Comparison of ENCODE assay signal across 8 mouse cellular contexts in the genomic region with DNA sequence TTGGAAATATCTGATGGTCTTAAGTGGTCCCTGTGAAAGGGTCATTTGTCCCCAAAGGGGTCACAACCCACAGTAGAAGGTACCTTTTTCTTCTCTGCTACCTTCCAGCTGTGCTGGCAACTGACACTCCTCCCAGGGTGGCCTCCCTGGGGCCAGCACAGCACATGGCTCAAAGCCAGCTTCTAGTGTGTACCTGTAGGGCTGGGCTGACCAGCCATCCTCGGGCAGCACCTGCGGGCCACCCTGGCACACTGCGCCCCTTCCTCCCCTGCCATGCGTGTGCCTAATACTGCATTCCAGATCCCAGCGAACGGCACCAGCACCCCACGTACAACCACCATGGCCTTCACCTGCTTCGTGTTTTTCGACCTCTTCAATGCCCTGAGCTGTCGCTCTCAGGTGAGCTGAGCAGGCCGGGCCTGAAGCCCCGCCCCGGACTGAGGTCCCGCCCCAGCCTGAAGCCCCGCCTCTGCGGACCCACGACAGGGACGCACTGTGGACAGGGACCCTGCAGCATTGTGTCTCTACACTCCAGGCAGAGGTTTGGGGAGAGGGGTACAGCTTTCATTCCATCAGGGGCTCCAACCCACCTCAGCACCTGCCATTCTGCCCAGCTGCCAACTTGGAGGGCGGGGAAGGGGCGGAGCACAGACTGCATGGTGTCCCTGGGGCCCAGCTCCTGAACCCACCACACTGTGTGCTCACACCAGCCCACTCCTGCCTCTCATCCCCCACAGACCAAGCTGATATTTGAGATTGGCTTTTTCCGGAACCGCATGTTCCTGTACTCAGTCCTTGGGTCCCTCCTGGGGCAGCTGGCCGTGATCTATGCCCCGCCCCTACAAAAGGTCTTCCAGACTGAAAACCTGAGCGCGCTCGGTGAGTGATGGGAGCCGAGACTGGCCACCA. TPM values are rescaled to one million over a fixed set of nuclear protein-coding genes. Genes with fewer than 3 reads are reported as not detected.
A peak's percentile ranks its signal among the peaks of the same experiment; 100 is the strongest.
DNase-seq lines count a peak whose midpoint lies in the region; ATAC-seq and TF ChIP-seq lines count a peak whose summit lies in the region.

No protein-coding gene starts in this region.

- no peaks in the 10 kb centered on the region for H3K27me3 ChIP-seq in hindbrain, embryonic 15.5 days
- H3K27me3 ChIP-seq in liver, embryonic 13.5 days: no peaks in the 10 kb centered on the region
- H3K27me3 ChIP-seq in neural tube, embryonic 13.5 days: no peaks in the 10 kb centered on the region

- H3K4me1 ChIP-seq in bone marrow, adult 2 months (ENCODE audit: control insufficient read depth, insufficient read depth, low read length): peaks cover 4% of the 10 kb centered on the region; the same call in 1 of the 2 replicates
- H3K4me1 ChIP-seq in hindbrain, embryonic 15.5 days (replicated peaks): peaks cover 14% of the 10 kb centered on the region
- H3K4me1 ChIP-seq in liver, embryonic 13.5 days (replicated peaks): peaks cover 18% of the 10 kb centered on the region
- H3K4me1 ChIP-seq in neural tube, embryonic 13.5 days (replicated peaks): peaks cover 25% of the 10 kb centered on the region

- TF ChIP-seq POLR2A in bone marrow, adult 2 months (IDR thresholded peaks at IDR 0.05; ENCODE audit: borderline replicate concordance, control insufficient read depth, low read depth, low read length): no peak

- peak; percentile 56 to 59 for DNase-seq in B cell, adult 2 months
- DNase-seq in liver, embryonic 13.5 days: no peak
- DNase-seq in layer of hippocampus, adult 9-11 months: no peak
- no peak for DNase-seq in layer of hippocampus, adult 18-20 months (ENCODE audit: low spot score in 2 of 2)
- DNase-seq in layer of hippocampus, postnatal 25 days (ENCODE audit: extremely low spot score in 1 of 2, low spot score in 1 of 2): no peak

- ATAC-seq in hindbrain, embryonic 15.5 days (ENCODE audit: low FRiP score, low read depth): peak; percentile 20; the same call in 1 of the 2 replicates
- peak; percentile 42; the same call in 1 of the 2 replicates for ATAC-seq in liver, embryonic 13.5 days (ENCODE audit: low read depth)
- ATAC-seq in neural tube, embryonic 13.5 days (ENCODE audit: low read depth): peak; percentile 42; the same call in 1 of the 2 replicates

- H3K4me3 ChIP-seq in bone marrow, adult 2 months (replicated peaks; ENCODE audit: control insufficient read depth, low read depth, low read length): peak overlapping the region; percentile 54
- peak overlapping the region; percentile 20 for H3K4me3 ChIP-seq in hindbrain, embryonic 15.5 days
- peak overlapping the region; percentile 45 for H3K4me3 ChIP-seq in liver, embryonic 13.5 days (replicated peaks)
- peak overlapping the region; percentile 19 for H3K4me3 ChIP-seq in neural tube, embryonic 13.5 days

- 13% methylated on average over 28 of the region's 28 CpGs for WGBS in bone marrow, adult 2 months
- 20% methylated on average over 28 of the region's 28 CpGs for WGBS in hindbrain, embryonic 15.5 days
- WGBS in liver, embryonic 13.5 days (ENCODE audit: insufficient replicate concordance): 17% methylated on average over 28 of the region's 28 CpGs
- 16% methylated on average over 28 of the region's 28 CpGs for WGBS in neural tube, embryonic 13.5 days

- no peak for TF ChIP-seq CTCF in bone marrow, adult 2 months (IDR thresholded peaks at IDR 0.05; ENCODE audit: control insufficient read depth, insufficient read depth, low read length)

- H3K36me3 ChIP-seq in hindbrain, embryonic 15.5 days: no peaks in the 10 kb centered on the region
- no peaks in the 10 kb centered on the region for H3K36me3 ChIP-seq in liver, embryonic 13.5 days
- H3K36me3 ChIP-seq in neural tube, embryonic 13.5 days: peaks cover 7% of the 10 kb centered on the region; the same call in 1 of the 2 replicates

- H3K27ac ChIP-seq in bone marrow, adult 2 months (ENCODE audit: control insufficient read depth, insufficient read depth, low read depth, low read length, poor library complexity): no peak overlapping the region
- no peak overlapping the region for H3K27ac ChIP-seq in hindbrain, embryonic 15.5 days (replicated peaks)
- no peak overlapping the region for H3K27ac ChIP-seq in liver, embryonic 13.5 days
- no peak overlapping the region for H3K27ac ChIP-seq in neural tube, embryonic 13.5 days (replicated peaks)

- H3K9ac ChIP-seq in hindbrain, embryonic 15.5 days: no peak overlapping the region; the same call in 1 of the 2 replicates
- H3K9ac ChIP-seq in liver, embryonic 13.5 days: no peak overlapping the region
- no peak overlapping the region for H3K9ac ChIP-seq in neural tube, embryonic 13.5 days

- no peaks in the 10 kb centered on the region for H3K9me3 ChIP-seq in hindbrain, embryonic 15.5 days
- H3K9me3 ChIP-seq in liver, embryonic 13.5 days (replicated peaks): no peaks in the 10 kb centered on the region
- H3K9me3 ChIP-seq in neural tube, embryonic 13.5 days: no peaks in the 10 kb centered on the region

- peak overlapping the region; percentile 43 for H3K4me2 ChIP-seq in hindbrain, embryonic 15.5 days
- peak overlapping the region; percentile 61 for H3K4me2 ChIP-seq in liver, embryonic 13.5 days
- H3K4me2 ChIP-seq in neural tube, embryonic 13.5 days: peak overlapping the region; percentile 46

RNA-seq across cellular contexts. Expression of a gene that starts 22.7 kb away (rescaled TPM):
- 0.88 and 3.2 TPM in 2 replicates for polyA plus RNA-seq in bone marrow, adult 2 months (2011; ENCODE audit: insufficient read depth, insufficient read length, low replicate concordance, missing spikeins)
- polyA plus RNA-seq in hindbrain, embryonic 15.5 days (2015; fragmentation: Nextera tagmentation; extraction: Ambion mirVana): 10.1 and 13.2 TPM in 2 replicates
- 4.3 and 4.5 TPM in 2 replicates for polyA plus RNA-seq in liver, embryonic 13.5 days (2015; fragmentation: Nextera tagmentation; extraction: Ambion mirVana)
- 9.8 and 14.6 TPM in 2 replicates for polyA plus RNA-seq in neural tube, embryonic 13.5 days (2015; fragmentation: Nextera tagmentation; extraction: Ambion mirVana)
- 10 to 100 TPM; 13.8 to 15.1 TPM for total RNA-seq in layer of hippocampus, adult 18-20 months (2021)
- 10 to 100 TPM; 14.1 to 17.0 TPM for total RNA-seq in layer of hippocampus, postnatal 25 days (2021)

RNA-seq across cellular contexts. Expression of a gene that starts 55.7 kb away (rescaled TPM):
- not detected in 2 replicates for polyA plus RNA-seq in bone marrow, adult 2 months (2011; ENCODE audit: insufficient read depth, insufficient read length, low replicate concordance, missing spikeins)
- 0.32 and 0.38 TPM in 2 replicates for polyA plus RNA-seq in hindbrain, embryonic 15.5 days (2015; fragmentation: Nextera tagmentation; extraction: Ambion mirVana)
- polyA plus RNA-seq in liver, embryonic 13.5 days (2015; fragmentation: Nextera tagmentation; extraction: Ambion mirVana): 0.07 and 0.20 TPM in 2 replicates
- 0.06 and 0.15 TPM in 2 replicates for polyA plus RNA-seq in neural tube, embryonic 13.5 days (2015; fragmentation: Nextera tagmentation; extraction: Ambion mirVana)
- total RNA-seq in layer of hippocampus, adult 18-20 months (2021): 1 to 10 TPM; 1.6 to 2.2 TPM
- 1 to 10 TPM; 1.8 to 1.9 TPM for total RNA-seq in layer of hippocampus, postnatal 25 days (2021)

Comparison
In these comparisons a context has a peak if more than half of its experiments do, and no peak if none do; other contexts are left out.
1. DNase-seq: peak in B cell, adult 2 months (2 of 2); none in liver, embryonic 13.5 days (single experiment), layer of hippocampus, adult 9-11 months (single experiment), layer of hippocampus, adult 18-20 months (0 of 2) and layer of hippocampus, postnatal 25 days (0 of 2).
2. Peak in every context shown above with its lines, with median percentiles within 50 percentile points of each other: H3K4me3 ChIP-seq, ATAC-seq and H3K4me2 ChIP-seq.